Mouse (Mus musculus) telencephalon, adult 2 months (tissue): ENCODE data around the gene Adcy9.
"Not testable (repeated sequence)": the region's sequence is repeated elsewhere in the genome, so short reads cannot be mapped to it uniquely, and the experiment has no call there.

Experiments used
- DNase-seq: peaks from one replicate; pipeline ENCODE4 v3.0.0-alpha.2; 2011; ENCODE audit warnings: low read depth, low spot score

The Adcy9 gene

DNA sequence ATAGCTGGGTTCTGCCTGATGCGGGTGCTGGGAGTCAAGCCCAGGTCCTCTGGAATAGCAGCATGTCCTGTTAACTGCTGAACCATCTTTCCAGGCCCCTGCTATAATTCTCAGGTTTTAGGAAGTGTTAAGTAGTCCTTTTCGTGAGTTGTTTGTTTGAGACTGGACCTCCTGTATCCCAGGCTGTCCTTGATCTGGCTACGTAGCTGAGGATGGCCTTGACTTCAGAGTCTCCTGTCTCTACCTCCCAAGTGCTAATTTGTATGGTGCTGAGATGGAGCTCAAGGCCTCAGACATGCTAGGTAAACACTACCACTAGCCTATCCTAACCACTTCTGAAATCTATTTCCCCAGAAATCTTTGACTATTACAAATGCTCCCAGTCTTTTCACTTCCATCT, 37.9 kb downstream of the Adcy9 start:
- no peak for DNase-seq

DNA sequence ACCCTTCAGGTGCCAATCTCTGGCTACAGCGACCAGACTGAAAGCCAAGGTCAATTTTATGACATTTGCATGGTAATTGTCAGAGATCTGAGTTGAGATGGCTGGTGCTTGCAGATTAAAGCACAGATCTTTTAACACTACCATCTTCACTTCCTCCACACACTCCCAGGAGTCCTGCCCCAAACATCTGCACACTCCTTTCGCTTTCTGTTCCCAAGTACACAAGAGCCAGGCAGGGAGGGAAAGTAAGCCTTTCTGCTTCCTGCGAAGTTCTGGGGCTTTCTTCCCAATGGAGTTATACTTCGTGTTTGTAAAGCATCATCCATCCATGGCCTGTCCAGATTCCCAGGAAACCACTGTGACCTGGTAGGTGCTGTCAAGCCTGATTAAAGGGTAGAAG, 38.8 kb downstream of the Adcy9 start:
- no peak for DNase-seq

DNA sequence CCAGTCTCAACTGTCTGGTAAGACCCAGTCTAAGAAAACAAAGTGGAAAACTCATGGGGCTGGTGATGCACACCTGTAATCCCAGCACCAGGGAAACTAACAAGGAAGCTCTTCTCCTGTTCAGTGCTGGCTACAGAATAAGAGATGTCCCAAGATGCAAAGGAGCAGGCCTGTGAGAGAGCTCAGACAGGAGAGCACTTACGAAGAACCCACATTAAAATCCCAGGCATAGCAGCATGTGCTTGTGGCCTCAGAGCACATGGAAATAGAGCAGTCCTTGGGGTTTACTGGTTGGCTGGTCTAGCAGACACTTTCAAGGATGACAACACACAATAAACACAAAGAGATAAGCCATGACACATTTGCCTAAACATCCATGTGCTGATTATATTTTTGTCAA, 41.5 kb downstream of the Adcy9 start:
- DNase-seq: no peak

DNA sequence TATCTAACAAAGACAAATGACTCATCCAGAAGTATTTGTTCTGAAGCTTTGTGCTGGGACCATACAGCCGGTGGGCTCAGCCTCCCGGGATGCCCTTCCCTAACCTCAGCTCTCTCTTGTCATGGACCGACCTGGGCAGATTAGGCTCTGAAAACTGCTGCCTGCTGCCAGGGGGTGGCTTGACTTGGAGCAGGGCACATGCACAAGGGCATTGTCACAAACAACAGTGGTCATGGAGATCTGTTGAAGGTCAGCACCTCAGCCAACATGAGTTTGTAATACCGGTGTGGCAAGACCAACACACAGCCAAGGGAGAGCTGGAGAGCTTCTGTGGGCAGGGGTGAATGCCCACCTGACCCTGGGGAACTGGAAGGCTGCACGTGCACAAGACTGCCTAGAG, 42.7 kb downstream of the Adcy9 start:
- DNase-seq: no peak

DNA sequence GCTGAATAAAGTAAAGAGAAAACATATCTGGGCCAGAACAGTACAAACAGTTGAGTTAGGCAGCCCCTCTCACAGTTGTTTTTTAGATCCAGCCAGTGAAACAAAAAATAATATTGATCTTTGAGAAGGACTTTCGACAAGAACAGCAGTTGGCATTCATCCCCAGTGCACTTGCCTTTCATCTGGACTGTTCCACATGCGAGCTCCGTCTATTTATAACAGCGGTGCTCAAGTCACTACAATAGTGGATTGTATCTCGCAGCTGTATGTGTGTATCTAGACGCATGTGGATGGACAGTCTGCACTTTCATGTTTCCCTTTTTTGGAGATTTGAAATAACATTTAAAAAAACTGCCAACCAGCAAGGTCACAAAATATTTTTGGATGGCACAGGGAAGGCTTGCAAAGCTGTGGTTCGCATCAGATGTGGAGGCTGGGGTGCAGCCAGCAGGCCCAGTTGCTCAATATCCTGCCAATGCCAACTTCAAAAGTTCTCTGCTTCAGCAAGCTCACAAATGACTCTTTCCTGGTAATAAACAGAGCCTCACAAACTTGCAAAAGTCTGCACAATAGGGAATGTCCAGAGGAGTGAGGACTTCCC, 45.4 kb downstream of the Adcy9 start:
- DNase-seq: peak; percentile 39

DNA sequence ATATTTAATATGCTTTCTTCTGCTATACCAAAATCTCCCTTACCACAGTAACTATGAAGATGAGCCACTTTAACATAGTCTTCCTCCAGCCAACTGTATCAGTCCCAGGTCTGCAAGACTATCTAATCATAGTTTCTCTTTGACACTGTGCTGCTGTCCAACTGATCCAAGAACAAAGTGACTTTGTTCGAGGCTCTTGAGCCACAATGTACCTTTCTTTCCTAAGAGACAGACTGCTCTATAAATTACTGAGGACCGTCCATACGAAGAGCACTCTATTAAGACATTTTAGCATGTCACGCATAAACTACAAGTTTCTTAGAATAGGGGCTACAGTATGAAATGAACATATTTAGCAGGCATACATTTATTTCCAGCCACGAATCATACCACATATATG, 46.0 kb downstream of the Adcy9 start:
- DNase-seq: no peak

DNA sequence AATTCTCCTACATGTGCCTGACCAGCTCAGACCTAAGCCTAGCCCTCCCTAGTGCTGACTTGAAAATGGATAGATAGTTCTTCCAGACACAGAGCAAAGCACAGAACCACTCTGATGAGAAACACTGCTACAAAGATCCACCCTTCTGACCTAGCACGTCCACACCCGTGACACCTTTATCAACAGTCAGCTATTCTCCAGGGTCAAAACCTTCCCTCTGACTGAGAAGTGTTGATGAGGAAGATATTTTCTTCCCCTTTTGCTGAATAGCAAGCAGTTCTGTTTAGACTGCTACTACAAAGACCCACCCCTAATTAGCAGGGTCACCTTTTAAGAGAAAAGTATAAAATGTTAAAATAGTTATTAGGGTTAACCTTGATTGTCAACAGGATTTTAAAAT, 49.3 kb downstream of the Adcy9 start:
- no peak for DNase-seq

DNA sequence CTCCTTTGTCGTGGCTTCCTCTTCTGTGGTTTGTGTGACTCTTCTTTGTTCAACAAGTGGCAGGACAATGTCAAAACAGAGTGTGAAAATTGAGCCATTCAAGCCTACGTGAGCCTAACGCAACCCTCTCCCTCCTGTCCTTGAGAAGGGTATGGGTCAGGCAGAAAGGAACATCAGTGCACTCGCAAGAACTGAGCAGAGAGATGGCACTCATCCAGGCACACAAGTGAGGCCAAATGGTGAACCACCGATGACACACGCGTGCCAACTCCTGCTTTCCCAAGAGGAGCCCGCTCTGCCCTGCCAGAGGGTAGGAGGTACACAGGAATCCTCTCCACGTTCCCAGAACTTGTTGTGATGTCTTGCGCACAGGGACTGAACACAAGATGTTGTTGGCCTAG, 50.2 kb downstream of the Adcy9 start:
- DNase-seq: no peak

DNA sequence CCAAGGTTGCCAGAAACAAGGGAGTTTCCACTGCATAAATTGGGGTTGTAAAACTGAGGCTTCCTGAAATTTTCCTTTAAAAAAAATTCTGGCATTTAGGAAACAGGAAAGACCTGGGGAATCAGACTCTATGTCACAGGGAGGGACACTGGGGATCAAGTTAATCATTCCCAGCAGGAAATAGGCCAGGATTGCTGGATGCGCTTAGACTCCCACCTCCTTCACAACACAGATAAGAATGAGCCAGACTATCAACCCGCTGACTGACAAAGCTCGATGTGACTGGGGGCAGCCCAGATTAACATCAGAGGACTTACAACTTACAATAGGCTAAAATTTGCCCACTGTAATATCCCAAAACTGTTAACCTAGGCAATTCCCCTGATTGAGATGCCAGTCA, 52.4 kb downstream of the Adcy9 start:
- DNase-seq: no peak

DNA sequence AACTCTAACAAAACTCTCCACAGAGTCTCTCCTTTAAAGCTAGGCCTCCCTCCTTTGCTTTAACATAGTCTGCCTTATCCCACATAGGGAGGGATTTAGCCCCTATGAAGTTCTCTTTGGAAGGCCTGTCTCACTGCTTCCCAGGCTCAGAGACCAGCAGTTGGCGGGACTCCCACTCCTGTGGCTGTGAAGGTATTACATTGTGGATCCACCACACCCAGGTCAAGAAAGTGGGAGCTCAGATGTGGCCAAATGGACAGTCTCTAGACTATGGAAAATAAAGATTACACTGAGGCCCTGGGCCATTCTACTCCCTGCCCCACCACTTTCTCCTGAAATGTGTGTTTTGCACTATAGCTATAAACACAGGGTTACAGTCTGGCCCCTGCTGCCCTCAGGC, 53.0 kb downstream of the Adcy9 start:
- DNase-seq: no peak

DNA sequence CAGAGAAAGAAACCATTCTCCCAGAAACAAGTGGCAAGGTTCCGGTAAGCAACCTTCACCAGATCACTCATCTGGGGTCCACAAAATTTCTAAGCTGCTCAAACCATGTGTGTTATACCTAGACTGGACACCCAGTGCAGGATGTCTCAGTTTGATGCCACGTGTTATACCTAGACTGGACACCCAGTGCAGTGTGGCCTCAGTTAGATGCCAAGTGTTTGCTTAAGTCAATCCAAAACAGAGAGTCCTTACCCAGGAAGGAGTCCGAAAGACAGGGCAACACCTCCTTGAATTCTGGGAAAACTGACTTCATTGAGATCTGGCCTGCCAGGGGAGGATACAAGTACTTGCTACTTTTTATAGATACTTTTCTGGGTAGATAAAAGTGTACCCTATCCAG, 53.6 kb downstream of the Adcy9 start:
- DNase-seq: no peak

DNA sequence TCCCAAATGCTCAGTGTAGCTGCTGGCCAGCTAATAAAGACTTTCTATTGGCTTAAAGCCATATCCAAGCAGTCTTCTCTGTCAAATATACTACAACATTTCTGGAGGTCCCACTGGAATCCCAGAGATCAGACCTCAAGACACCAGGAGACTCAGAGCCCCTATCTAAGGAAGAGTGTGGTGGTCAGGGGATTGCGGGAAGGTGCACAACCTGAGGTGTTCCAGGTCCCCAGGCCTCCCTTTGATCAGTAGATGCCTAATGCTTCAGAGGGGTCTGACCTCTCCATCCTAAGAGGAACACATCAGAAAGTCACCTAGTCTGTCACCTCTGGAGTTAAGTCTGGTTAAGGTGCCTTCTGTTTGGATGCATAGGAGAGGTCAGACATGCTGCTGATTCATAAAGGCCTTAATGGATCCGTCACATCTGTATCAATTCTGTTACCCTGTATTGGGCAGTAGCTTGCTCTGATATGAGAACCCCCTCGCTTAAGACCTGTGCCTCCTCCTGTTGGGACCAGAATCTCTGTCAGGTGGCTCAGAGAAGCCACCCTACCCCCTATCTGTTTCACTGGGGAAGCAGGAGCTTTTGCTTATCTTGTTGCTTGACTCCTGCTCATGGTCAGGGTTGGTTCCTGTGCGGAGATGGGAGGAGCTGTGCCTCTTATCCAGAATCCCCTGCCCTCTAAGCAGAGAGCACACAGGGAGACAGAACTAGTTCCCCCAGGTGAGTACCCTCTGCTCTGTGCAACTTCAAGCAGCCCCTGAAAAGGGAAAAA, 56.8 kb downstream of the Adcy9 start:
- DNase-seq: no peak

DNA sequence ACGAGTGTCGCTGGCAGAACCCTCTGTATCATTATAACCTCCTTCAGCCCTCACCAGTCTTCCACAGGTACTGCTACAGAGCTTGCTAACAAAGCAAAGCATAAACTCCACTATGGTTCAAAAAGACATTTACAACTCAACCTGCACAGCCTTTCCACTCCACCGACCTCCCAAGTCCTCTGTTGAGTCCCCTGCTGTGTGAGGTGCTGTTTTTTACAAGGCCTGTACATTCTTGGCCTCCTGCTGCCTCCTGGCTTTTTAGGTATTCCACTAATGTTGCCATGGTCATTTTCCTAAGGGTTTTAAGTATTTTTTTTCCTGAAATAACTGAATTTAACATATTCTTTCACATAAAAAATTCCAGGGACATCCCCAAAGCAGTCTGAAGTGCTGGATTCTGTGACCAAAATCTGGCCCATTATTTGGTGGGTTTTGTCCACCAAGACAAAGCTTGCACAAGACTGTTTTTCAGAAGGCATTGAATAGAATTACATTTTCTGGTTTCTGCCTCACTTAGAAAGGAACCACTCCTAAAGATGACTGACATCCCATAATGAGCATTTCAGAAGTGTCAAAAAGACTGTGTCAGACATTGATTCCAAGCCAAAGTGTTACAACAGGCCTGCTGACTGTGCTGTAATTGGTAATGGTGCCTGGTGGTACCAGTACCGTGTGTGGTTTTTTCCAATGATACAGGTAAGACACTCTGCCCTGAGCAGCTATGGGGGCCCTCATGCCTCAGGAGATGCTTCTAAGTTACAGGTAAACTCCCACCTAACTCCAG, 64.8 kb downstream of the Adcy9 start:
- no peak for DNase-seq

DNA sequence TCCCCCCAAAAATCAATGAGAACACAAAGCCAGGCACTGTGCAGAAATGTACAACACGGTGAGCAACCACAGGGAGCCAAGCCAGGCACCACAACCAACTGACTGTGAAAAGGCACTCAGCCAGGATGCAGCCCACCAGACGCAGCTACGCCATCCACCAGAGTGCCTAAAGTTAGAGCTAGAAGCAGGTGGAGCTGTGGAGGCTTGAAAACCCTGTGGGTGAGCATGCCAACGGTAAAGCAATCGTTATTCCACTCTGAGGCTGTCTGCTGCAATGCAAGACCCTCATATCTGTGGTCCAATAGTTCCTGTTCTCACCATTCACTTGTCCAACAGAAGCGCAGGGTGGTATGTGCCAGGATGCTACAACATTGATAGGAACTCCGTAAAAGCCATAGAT, 77.7 kb downstream of the Adcy9 start:
- peak; percentile 47 for DNase-seq

DNA sequence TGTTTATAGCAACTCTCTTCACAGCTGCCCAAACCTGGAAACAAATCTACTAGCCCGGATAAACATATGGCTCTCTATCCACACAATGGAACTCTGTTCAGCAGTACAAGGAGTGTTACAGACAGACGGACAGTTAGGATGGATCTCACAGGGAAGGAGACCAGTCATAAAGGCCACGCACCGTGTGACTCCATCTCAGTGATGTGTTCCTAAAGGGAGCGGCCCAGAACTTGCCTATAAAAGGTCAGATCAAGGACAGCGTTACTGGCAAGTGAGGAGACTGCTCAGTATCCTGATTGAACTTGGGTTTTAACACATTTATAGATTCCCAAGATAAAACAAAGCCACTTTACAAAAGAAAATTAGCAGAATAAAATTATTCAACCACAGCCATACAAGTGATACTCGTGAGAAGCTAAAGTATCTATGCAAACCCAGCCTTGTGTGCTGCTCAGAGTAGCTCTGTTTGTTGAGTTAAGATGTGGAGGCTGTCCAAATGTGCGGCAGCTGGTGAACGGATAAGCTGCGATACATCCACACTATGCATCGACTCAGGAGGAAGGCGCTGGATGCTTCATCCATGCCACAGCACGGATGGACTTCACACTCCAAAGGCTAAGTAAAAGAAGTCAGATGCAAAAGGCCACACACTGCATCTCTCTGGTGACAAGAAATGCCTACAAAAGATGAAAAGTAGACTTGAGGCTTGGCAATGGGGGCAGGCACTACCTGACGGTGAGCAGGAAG, 78.8 kb downstream of the Adcy9 start:
- DNase-seq: peak; percentile 53

DNA sequence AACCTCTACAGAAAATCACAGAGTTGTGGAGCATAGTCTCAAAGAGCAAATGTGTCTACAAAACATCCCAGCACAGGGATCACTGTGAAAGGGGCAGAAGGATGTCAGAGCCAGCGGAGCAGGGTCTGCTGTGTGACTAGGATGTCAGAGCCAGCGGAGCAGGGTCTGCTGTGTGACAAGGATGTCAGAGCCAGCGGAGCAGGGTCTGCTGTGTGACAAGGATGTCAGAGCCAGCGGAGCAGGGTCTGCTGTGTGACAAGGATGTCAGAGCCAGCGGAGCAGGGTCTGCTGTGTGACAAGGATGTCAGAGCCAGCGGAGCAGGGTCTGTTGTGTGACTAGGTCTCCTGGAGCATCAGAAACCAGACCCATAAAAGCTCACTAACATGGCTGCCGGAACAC, 81.1 kb downstream of the Adcy9 start:
- not testable (repeated sequence) for DNase-seq

DNA sequence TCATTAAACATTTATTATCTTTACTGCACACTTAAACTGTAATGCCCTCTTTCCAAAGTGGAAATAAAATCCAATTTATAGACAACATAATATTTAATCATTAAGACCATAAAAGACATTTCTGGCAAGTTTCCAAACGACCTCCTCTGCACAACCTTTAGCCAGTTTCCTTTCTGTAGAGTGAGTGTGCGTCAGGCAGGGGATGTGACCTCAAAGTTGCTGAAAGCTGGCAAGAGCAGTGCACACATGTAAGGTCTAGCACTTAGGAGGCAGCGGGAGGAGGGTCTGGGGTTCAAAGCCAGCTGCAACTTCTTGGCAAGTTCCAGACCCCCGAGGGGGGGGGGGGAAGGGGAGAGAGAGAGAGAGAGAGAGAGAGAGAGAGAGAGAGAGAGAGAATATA, 83.0 kb downstream of the Adcy9 start:
- DNase-seq: no peak

DNA sequence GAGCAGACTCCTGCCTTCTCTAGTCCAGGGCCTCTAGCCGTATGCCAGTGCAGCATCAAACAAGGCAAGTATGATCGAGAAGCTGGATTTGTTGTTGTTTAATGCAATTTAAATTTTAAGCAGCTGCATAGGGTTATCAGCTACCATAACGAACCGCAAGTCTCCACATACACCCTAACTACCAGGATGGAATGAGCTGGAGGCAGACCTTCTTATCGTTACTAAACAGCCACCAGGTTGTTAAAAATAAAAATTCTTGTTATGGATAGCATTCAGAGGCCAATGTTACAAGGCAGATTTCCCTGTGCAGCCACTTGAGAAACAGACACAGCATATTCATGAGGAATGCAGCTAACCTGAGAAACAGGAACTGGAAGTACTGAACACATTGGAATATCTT, 86.5 kb downstream of the Adcy9 start:
- no peak for DNase-seq

DNA sequence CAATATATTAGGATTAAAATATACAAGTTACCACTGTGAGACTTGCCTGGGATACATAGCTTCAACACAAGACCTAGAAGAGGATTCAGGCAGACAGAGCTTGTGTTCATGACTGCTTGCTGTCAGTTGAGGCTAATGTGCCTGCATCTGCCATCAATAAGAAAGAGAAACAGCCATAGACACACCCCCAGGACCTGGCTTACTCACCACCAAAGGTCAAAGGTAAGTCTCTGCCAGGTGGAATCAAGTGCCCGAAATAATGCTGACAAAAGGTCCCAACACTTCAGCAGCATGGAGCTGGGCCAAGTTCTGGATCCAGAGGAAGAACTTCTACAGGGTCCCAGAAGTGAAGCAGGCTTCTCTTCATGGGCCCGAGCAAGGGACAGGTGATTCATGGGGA, 86.9 kb downstream of the Adcy9 start:
- no peak for DNase-seq

DNA sequence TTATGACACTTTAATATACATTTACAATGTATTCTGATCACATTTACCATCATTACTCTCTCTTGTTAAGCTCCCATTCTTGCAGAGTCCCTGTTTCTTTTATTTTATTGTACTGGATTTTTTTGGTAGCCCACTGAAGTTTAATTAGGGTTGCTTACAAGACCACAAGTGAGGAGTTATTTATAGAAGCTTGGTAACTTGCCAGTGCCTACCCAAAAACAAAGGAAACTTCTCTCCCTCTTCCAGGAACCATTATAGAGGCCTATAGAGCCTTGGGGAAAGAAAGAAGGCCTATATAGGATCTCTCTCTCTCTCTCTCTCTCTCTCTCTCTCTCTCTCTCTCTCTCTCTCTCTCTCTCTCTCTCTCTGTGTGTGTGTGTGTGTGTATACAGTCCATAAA, 93.2 kb downstream of the Adcy9 start:
- no peak for DNase-seq

DNA sequence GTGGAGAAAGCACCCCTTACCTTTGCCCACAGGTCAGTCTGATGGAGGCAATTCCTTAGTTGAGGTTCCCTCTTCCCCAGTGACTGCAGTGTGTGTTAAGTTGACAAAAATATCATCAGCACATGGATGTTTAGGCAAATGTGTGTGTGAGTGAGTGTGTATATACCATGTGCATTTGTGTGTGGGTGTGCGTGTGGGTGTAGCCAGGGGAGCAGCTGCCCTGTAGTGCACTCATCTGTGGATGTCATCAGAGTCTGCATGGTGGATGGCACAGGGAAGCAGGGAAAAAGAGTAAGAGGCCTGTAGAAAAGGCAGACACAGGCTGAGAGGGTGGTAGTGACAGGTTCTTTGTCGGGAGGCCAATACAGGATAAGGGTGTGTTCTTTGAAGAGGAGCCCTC, 94.5 kb downstream of the Adcy9 start:
- DNase-seq: no peak

DNA sequence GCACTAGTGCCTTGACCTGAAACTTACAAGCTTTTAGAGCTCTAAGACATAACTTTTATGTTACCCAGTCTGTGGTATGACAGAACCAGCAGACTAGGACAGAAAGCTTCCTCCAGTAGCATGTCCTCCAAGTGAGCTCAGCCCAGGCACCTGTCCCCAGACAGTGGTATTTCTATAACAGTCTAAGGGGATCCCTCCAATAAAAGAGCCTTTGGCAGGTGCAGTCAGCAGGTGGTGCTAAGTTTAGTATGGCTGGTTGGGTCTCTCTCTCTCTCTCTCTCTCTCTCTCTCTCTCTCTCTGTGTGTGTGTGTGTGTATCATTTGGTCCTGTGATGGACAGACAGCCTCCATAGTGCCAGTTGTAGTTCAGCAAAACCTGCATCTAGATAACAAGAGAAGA, 95.3 kb downstream of the Adcy9 start:
- no peak for DNase-seq
